Mouse (Mus musculus): ENCODE data around the gene Fxyd3. TPM values are rescaled to one million over a fixed set of nuclear protein-coding genes. Genes with fewer than 3 reads are reported as not detected.
A peak's percentile ranks its signal among the peaks of the same experiment; 100 is the strongest.

Fxyd3 gene
- total RNA-seq, 1 experiment: 3.2 TPM

GRCm38 (mm10) chr7:31073546-31073945 is 3.0 kb downstream of the Fxyd3 start:
- Histone ChIP-seq H3K27ac (ENCODE audit: insufficient read depth, low read depth, low read length, poor library complexity, severe bottlenecking) (no peak overlapping the region), H3K4me1 (ENCODE audit: control insufficient read depth in 2 of 2, insufficient read depth in 2 of 2, low read length in 2 of 2, poor library complexity in 1 of 2) (peaks cover 0 to 5% of the 10 kb centered on the region in 2 experiments; a peak in 1 of 4 replicates), H3K9ac (ENCODE audit: insufficient read depth, low read depth, low read length, poor library complexity, severe bottlenecking) (no peak overlapping the region), H3K9me3 (ENCODE audit: control insufficient read depth, insufficient read depth, low read depth, low read length) (no peaks in the 10 kb centered on the region), H3K4me3 (ENCODE audit: insufficient read depth in 1 of 2, low read depth in 1 of 2, low read length in 2 of 2, poor library complexity in 1 of 2, severe bottlenecking in 1 of 2) (no peak overlapping the region), H3K36me3 (ENCODE audit: control insufficient read depth, insufficient read depth, low read length, poor library complexity, severe bottlenecking) (no peaks in the 10 kb centered on the region)
- TF ChIP-seq MAFK (IDR thresholded peaks at IDR 0.05; ENCODE audit: insufficient read depth, low read depth, low read length) (no peak), CHD2 (IDR thresholded peaks at IDR 0.05; ENCODE audit: low read depth, low read length) (no peak), ZC3H11A (IDR thresholded peaks at IDR 0.05; ENCODE audit: borderline replicate concordance, low read depth, low read length) (no peak), HCFC1 (IDR thresholded peaks at IDR 0.05; ENCODE audit: borderline replicate concordance, insufficient read depth, low read length) (no peak), ZNF384 (IDR thresholded peaks at IDR 0.05; ENCODE audit: low read depth, low read length) (no peak)
- DNase-seq (ENCODE audit: low read depth, low spot score): no peak
- in situ Hi-C loops (cut with MboI; ENCODE audit: low sequenced_read_pairs in 2 of 2, unreplicated experiment in 2 of 2): no loop called here

GRCm38 (mm10) chr7:31072326-31072725 is 4.2 kb downstream of the Fxyd3 start:
- no peak overlapping the region for H3K27ac ChIP-seq (ENCODE audit: insufficient read depth, low read depth, low read length, poor library complexity, severe bottlenecking)
- H3K4me1 ChIP-seq (ENCODE audit: control insufficient read depth in 2 of 2, insufficient read depth in 2 of 2, low read length in 2 of 2, poor library complexity in 1 of 2): peaks cover 0 to 2% of the 10 kb centered on the region in 2 experiments; a peak in 1 of 4 replicates
- no peaks in the 10 kb centered on the region for H3K36me3 ChIP-seq (ENCODE audit: control insufficient read depth, insufficient read depth, low read length, poor library complexity, severe bottlenecking)
- no peak for TF ChIP-seq ZC3H11A (IDR thresholded peaks at IDR 0.05; ENCODE audit: borderline replicate concordance, low read depth, low read length)
- TF ChIP-seq CHD2 (IDR thresholded peaks at IDR 0.05; ENCODE audit: low read depth, low read length): no peak
- TF ChIP-seq MAFK (IDR thresholded peaks at IDR 0.05; ENCODE audit: insufficient read depth, low read depth, low read length): no peak
- TF ChIP-seq HCFC1 (IDR thresholded peaks at IDR 0.05; ENCODE audit: borderline replicate concordance, insufficient read depth, low read length): no peak
- no peak for TF ChIP-seq ZNF384 (IDR thresholded peaks at IDR 0.05; ENCODE audit: low read depth, low read length)
- DNase-seq (ENCODE audit: low read depth, low spot score): no peak
- in situ Hi-C loops (cut with MboI; ENCODE audit: low sequenced_read_pairs in 2 of 2, unreplicated experiment in 2 of 2): no loop called here
- no peaks in the 10 kb centered on the region for H3K9me3 ChIP-seq (ENCODE audit: control insufficient read depth, insufficient read depth, low read depth, low read length)
- H3K9ac ChIP-seq (ENCODE audit: insufficient read depth, low read depth, low read length, poor library complexity, severe bottlenecking): no peak overlapping the region
- no peak overlapping the region for H3K4me3 ChIP-seq (ENCODE audit: insufficient read depth in 1 of 2, low read depth in 1 of 2, low read length in 2 of 2, poor library complexity in 1 of 2, severe bottlenecking in 1 of 2)

GRCm38 (mm10) chr7:31070324-31070723 is 6.2 kb downstream of the Fxyd3 start:
- Histone ChIP-seq H3K4me1 (ENCODE audit: control insufficient read depth in 2 of 2, insufficient read depth in 2 of 2, low read length in 2 of 2, poor library complexity in 1 of 2) (peaks cover 0 to 5% of the 10 kb centered on the region in 2 experiments; a peak in 1 of 4 replicates), H3K27ac (ENCODE audit: insufficient read depth, low read depth, low read length, poor library complexity, severe bottlenecking) (no peak overlapping the region), H3K9me3 (ENCODE audit: control insufficient read depth, insufficient read depth, low read depth, low read length) (no peaks in the 10 kb centered on the region), H3K9ac (ENCODE audit: insufficient read depth, low read depth, low read length, poor library complexity, severe bottlenecking) (no peak overlapping the region), H3K36me3 (ENCODE audit: control insufficient read depth, insufficient read depth, low read length, poor library complexity, severe bottlenecking) (no peaks in the 10 kb centered on the region), H3K4me3 (ENCODE audit: insufficient read depth in 1 of 2, low read depth in 1 of 2, low read length in 2 of 2, poor library complexity in 1 of 2, severe bottlenecking in 1 of 2) (no peak overlapping the region)
- TF ChIP-seq ZNF384 (IDR thresholded peaks at IDR 0.05; ENCODE audit: low read depth, low read length): no peak
- TF ChIP-seq HCFC1 (IDR thresholded peaks at IDR 0.05; ENCODE audit: borderline replicate concordance, insufficient read depth, low read length): no peak
- TF ChIP-seq ZC3H11A (IDR thresholded peaks at IDR 0.05; ENCODE audit: borderline replicate concordance, low read depth, low read length): no peak
- no peak for TF ChIP-seq CHD2 (IDR thresholded peaks at IDR 0.05; ENCODE audit: low read depth, low read length)
- TF ChIP-seq MAFK (IDR thresholded peaks at IDR 0.05; ENCODE audit: insufficient read depth, low read depth, low read length): no peak
- in situ Hi-C loops (cut with MboI; ENCODE audit: low sequenced_read_pairs in 2 of 2, unreplicated experiment in 2 of 2): no loop called here
- no peak for DNase-seq (ENCODE audit: low read depth, low spot score)

GRCm38 (mm10) chr7:31069491-31069890 is 7.0 kb downstream of the Fxyd3 start:
- H3K9me3 ChIP-seq (ENCODE audit: control insufficient read depth, insufficient read depth, low read depth, low read length): no peaks in the 10 kb centered on the region
- no peak overlapping the region for H3K9ac ChIP-seq (ENCODE audit: insufficient read depth, low read depth, low read length, poor library complexity, severe bottlenecking)
- H3K4me1 ChIP-seq (ENCODE audit: control insufficient read depth in 2 of 2, insufficient read depth in 2 of 2, low read length in 2 of 2, poor library complexity in 1 of 2): peaks cover 0 to 5% of the 10 kb centered on the region in 2 experiments; a peak in 1 of 4 replicates
- 0 out of 2 replicates have a peak, but pooled peaks have one; percentile 22 for TF ChIP-seq CHD2 (IDR thresholded peaks at IDR 0.05; ENCODE audit: low read depth, low read length)
- TF ChIP-seq MAFK (IDR thresholded peaks at IDR 0.05; ENCODE audit: insufficient read depth, low read depth, low read length): no peak
- H3K36me3 ChIP-seq (ENCODE audit: control insufficient read depth, insufficient read depth, low read length, poor library complexity, severe bottlenecking): no peaks in the 10 kb centered on the region
- no peak for DNase-seq (ENCODE audit: low read depth, low spot score)
- no peak overlapping the region for H3K4me3 ChIP-seq (ENCODE audit: insufficient read depth in 1 of 2, low read depth in 1 of 2, low read length in 2 of 2, poor library complexity in 1 of 2, severe bottlenecking in 1 of 2)
- in situ Hi-C loops (cut with MboI; ENCODE audit: low sequenced_read_pairs in 2 of 2, unreplicated experiment in 2 of 2): no loop called here
- no peak overlapping the region for H3K27ac ChIP-seq (ENCODE audit: insufficient read depth, low read depth, low read length, poor library complexity, severe bottlenecking)

- H3K9me3 ChIP-seq (ENCODE audit: control insufficient read depth, insufficient read depth, low read depth, low read length): no peaks in the 10 kb centered on the region
- DNase-seq (ENCODE audit: low read depth, low spot score): no peak
- H3K4me3 ChIP-seq (ENCODE audit: insufficient read depth in 1 of 2, low read depth in 1 of 2, low read length in 2 of 2, poor library complexity in 1 of 2, severe bottlenecking in 1 of 2): peak overlapping the region; percentile 53 to 58; a peak in 3 of 4 replicates
- H3K9ac ChIP-seq (ENCODE audit: insufficient read depth, low read depth, low read length, poor library complexity, severe bottlenecking): 0 out of 2 replicates have a peak overlapping the region, but pooled peaks have one; percentile 5
- peaks cover 0 to 5% of the 10 kb centered on the region in 2 experiments; a peak in 1 of 4 replicates for H3K4me1 ChIP-seq (ENCODE audit: control insufficient read depth in 2 of 2, insufficient read depth in 2 of 2, low read length in 2 of 2, poor library complexity in 1 of 2)
- in situ Hi-C loops (cut with MboI; ENCODE audit: low sequenced_read_pairs in 2 of 2, unreplicated experiment in 2 of 2): no loop called here
- no peak overlapping the region for H3K27ac ChIP-seq (ENCODE audit: insufficient read depth, low read depth, low read length, poor library complexity, severe bottlenecking)
- no peaks in the 10 kb centered on the region for H3K36me3 ChIP-seq (ENCODE audit: control insufficient read depth, insufficient read depth, low read length, poor library complexity, severe bottlenecking)
- TF ChIP-seq HCFC1 (IDR thresholded peaks at IDR 0.05; ENCODE audit: borderline replicate concordance, insufficient read depth, low read length): no peak
- TF ChIP-seq ZC3H11A (IDR thresholded peaks at IDR 0.05; ENCODE audit: borderline replicate concordance, low read depth, low read length): no peak
- TF ChIP-seq CHD2 (IDR thresholded peaks at IDR 0.05; ENCODE audit: low read depth, low read length): no peak
- no peak for TF ChIP-seq MAFK (IDR thresholded peaks at IDR 0.05; ENCODE audit: insufficient read depth, low read depth, low read length)
- TF ChIP-seq ZNF384 (IDR thresholded peaks at IDR 0.05; ENCODE audit: low read depth, low read length): no peak
Measured at GRCm38 (mm10) chr7:31067836-31068235, 8.7 kb downstream of the Fxyd3 start.
